Mouse (Mus musculus) liver, adult 2 months (tissue): ENCODE results near the gene Fam71f2.

Source experiments
- CTCF ChIP-seq: fragments of 200-500 bp; IDR thresholded peaks from 2 replicates; pipeline ENCODE4 v1.5.1; 2011; ENCODE audit warnings: low read depth, low read length, control low read depth
- POLR2A ChIP-seq: fragments of 200-500 bp; IDR thresholded peaks from 2 replicates; pipeline ENCODE4 v1.6.1; 2011; ENCODE audit warnings: low read length, control low read depth; ENCODE audit not compliant: insufficient read depth; ENCODE audit errors: extremely low read depth

DNA sequence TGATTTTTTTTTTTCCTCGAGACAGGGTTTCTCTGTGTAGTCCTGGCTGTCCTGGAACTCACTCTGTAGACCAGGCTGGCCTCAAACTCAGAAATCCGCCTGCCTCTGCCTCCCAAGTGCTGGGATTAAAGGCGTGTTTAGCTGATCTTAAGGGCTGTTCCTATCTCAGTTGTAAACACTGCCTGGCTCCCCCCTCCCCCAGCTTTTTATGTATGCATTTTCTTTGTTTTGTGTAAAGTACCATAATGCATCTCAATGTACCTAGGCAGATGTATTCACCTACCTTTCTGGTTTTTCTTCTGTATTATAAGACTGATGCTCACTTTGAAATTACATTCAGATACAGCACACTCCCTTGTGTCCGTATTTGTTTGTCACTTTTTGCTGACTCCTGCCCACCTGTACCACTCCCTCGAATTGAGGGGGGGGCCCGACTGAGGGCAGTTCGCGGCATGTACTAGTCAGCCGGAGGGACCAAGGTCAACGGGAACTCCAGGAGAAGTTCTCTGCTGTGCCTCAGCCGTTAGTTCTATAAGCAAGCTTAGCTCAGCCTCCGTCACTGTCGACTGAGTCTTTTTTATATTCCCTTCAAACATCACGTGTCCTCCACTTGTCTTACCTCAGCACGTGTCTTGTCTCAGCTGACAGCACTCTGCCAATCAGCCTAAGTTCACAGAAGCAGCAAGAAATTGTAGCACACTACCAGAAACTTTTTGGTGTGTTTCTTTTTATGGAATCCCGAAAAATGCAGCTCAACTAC lies 29.6 kb downstream of the Fam71f2 start:
- TF ChIP-seq POLR2A (no peak), CTCF (no peak)
